Mouse (Mus musculus) small intestine, adult 2 months (tissue): ENCODE results near the gene Rabl6.

Source experiments
- CTCF ChIP-seq: fragments of 200-500 bp; IDR thresholded peaks from 2 replicates; pipeline ENCODE4 v1.5.1; 2012; ENCODE audit warnings: low read depth, mild to moderate bottlenecking, control low read depth, inconsistent platforms, low read length, moderate library complexity, mixed read lengths; ENCODE audit not compliant: insufficient replicate concordance, insufficient read length; ENCODE audit errors: extremely low read depth
- POLR2A ChIP-seq: fragments of 200-500 bp; IDR thresholded peaks from 2 replicates; pipeline ENCODE4 v1.6.1; 2012; ENCODE audit warnings: low read depth, mild to moderate bottlenecking, control low read depth, inconsistent platforms, low read length, moderate library complexity

- no peak for TF ChIP-seq POLR2A
- TF ChIP-seq CTCF = no peak
These were observed 32.1 kb downstream of the Rabl6 start for GRCm38 (mm10) chr2:25576028-25576850.
